Mouse (Mus musculus) lung, adult 2 months (tissue): ENCODE data around the gene Olfr1163.

Experiments used
- CTCF ChIP-seq: fragments of 200-500 bp; IDR thresholded peaks from 2 replicates; pipeline ENCODE4 v1.5.1; 2011; ENCODE audit warnings: mild to moderate bottlenecking, low read length, control low read depth; ENCODE audit not compliant: insufficient read depth
- POLR2A ChIP-seq: fragments of 200-500 bp; IDR thresholded peaks from 2 replicates; pipeline ENCODE4 v1.6.1; 2011; ENCODE audit warnings: low read depth, mild to moderate bottlenecking, control low read depth, low read length, borderline replicate concordance; ENCODE audit errors: extremely low read depth

GRCm38 (mm10) chr2:88071730-88072129, at the start of gene Olfr1163:
- no peak for TF ChIP-seq CTCF
- TF ChIP-seq POLR2A = no peak
